Mouse (Mus musculus): ENCODE measurements around the gene Vmn1r129.
"Not testable (repeated sequence)": the region's sequence is repeated elsewhere in the genome, so short reads cannot be mapped to it uniquely, and the experiment has no call there.

Gene Vmn1r129

DNA sequence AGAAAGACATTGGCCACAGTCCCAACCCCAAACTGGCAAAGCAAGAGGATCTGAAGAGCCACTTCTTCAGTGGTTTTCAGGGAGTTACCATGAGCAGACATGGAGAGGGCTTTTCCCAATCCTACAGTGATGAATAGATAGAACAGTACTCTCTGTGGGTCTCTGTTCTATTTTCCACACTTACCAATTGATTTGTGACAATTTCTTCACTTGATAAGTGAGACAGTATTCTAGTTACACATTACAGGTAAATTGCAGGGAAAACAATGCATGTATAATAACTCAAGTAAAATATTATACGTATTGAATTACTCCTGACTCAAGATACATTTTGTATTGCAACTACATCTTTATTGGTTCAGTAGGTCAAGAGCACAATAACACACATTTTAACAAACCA lies at the start of gene Vmn1r129:
Gene Vmn1r129, minus strand, starts transcription at position 101 of the 400 bp plus-strand sequence.
- not testable (repeated sequence) for DNase-seq

GRCm38 (mm10) chr7:21349073-21349472 lies 12.0 kb downstream of the Vmn1r129 start, which contains the start of gene Vmn1r128:
Vmn1r128 (plus strand) TSS chr7:21349373.
- not testable (repeated sequence) for DNase-seq

GRCm38 (mm10) chr7:21319761-21320160 lies 41.3 kb downstream of the Vmn1r129 start, which contains the start of gene Vmn1r127:
Vmn1r127 (minus strand) TSS chr7:21319861.
- DNase-seq = not testable (repeated sequence)

Data from kidney, postnatal 36 days (tissue).